Mouse (Mus musculus): ENCODE measurements around the gene Wdfy4.

Wdfy4 gene

DNA sequence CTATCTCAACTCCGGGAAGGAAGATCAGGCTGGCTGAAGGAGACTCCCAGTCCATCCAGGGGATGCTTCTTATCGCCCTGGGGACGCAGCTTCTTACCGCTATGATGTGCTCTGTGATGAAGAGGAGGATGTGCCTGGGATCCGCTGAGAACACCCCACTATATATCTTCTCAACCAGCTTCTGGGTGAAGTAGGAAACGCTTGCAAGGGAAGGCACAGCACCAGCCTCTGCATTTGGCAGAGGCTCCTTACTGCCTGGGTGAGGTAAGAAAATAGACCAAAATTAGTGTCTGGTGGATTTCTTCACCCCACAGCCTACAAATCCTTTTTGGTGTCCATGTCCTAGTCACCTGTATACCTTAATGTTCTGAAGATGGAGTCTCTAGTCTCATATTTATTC, 107.2 kb downstream of the Wdfy4 start:
- no peak for DNase-seq

DNA sequence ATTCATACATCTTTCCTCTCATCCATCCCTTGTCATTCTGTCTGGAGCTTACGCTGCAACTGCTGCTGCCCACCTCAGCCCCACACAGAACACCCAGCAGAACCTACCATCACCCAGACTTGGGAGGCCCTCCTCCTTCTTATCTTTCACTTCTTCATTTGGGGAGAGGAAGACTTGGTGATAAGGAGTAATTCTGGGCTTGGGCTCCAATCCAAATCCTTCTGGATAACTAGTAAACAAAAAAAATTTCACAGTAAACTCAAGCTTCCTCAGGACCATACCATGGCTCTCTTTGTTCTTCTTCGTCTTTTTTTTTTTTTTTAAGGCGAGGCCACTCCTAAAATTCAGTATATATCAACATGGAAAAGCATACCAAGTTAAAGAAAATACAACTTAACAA, 112.0 kb downstream of the Wdfy4 start:
- no peak for DNase-seq

DNA sequence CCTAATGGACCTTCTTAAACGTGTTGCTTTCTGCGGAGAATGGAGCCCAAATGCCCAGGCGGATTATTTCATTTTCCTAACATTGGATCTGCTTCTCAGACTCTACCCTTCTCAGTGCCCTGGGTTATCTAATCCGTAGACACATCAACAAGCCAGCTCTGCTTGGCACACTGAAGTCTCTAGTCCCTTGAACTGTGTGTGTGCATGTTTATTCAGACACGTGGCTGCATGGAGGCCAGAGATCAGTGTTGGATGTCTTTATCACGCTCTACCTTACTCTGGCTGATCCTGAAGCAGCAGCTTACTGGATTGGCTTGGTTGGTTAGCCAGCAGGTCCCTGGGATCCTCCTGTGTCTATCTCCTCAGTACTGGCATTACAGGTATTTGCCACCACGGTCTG, 113.0 kb downstream of the Wdfy4 start:
- no peak for DNase-seq

GRCm38 (mm10) chr14:33067676-33068075, 117.6 kb downstream of the Wdfy4 start:
- no peak for DNase-seq

DNA sequence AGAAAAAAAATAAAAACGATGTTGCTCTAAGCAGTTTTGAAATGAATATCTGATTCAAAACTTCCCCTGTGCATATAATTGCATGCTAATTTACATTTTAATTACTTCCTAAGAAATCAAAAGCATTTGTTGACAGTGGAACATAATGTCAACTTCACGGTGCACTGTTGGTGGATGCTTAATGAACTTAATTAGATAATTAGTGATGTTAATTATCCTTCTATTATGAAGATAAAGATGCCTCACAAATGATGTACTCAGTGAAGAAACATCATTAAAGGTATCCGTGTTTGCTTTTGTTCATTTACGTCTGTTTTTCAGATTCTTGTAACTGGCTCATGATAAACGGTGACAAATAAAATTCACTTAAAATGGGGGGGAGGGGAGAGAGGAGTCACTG, 122.3 kb downstream of the Wdfy4 start:
- DNase-seq, result no peak

GRCm38 (mm10) chr14:33058881-33059660, 126.2 kb downstream of the Wdfy4 start:
- DNase-seq, result no peak

GRCm38 (mm10) chr14:33053441-33053840, 131.9 kb downstream of the Wdfy4 start:
- no peak for DNase-seq

DNA sequence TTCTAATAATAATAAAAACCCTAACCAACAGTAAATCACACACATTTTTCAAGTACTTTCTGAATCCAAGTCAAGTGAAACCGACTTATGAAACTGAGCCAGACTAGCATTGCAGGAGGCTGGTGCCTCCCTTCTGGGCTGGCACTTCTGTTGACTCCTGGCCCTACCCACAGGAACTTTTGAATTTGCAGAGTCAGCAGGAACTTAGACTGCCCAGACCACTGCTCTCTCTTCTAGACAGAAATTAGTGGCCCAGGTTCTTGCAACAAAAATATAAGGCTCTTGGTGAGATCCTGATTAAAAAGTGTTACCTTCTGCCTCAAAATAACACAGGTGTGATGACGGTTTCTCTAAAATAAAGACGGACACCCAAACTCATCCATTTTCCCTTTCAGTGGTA, 140.1 kb downstream of the Wdfy4 start:
- no peak for DNase-seq

GRCm38 (mm10) chr14:33036811-33037210, 148.5 kb downstream of the Wdfy4 start:
- DNase-seq, result no peak

GRCm38 (mm10) chr14:33035386-33035785, 149.9 kb downstream of the Wdfy4 start:
- DNase-seq, result no peak

GRCm38 (mm10) chr14:33033424-33033823, 151.9 kb downstream of the Wdfy4 start:
- no peak for DNase-seq

GRCm38 (mm10) chr14:33030849-33031248, 154.5 kb downstream of the Wdfy4 start:
- DNase-seq, result no peak

GRCm38 (mm10) chr14:33019606-33020005, 165.7 kb downstream of the Wdfy4 start:
- DNase-seq, result no peak

- DNase-seq, result no peak
Measured at GRCm38 (mm10) chr14:33019050-33019449, 166.3 kb downstream of the Wdfy4 start.

- no peak for DNase-seq
Measured at GRCm38 (mm10) chr14:33007638-33008037, 177.7 kb downstream of the Wdfy4 start.

DNA sequence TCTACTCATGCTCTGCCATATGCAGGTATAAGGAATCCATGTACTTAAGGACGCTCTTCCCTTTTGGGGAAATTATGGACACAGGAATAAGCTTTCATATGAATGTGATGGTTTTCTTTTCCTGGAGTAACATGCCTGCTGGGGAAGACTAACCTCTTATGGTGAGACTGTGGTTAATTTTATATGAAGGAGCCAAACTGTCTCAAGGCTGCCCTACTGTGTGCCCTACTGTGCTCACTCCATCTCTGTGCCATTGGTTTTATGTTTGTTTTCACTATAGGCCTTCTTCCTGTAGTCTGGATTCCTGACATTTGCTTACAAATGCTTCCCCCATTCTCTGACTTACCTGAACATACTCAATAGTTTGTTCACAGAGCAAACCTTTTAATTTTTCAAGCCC, 180.2 kb downstream of the Wdfy4 start:
- DNase-seq, result no peak

DNA sequence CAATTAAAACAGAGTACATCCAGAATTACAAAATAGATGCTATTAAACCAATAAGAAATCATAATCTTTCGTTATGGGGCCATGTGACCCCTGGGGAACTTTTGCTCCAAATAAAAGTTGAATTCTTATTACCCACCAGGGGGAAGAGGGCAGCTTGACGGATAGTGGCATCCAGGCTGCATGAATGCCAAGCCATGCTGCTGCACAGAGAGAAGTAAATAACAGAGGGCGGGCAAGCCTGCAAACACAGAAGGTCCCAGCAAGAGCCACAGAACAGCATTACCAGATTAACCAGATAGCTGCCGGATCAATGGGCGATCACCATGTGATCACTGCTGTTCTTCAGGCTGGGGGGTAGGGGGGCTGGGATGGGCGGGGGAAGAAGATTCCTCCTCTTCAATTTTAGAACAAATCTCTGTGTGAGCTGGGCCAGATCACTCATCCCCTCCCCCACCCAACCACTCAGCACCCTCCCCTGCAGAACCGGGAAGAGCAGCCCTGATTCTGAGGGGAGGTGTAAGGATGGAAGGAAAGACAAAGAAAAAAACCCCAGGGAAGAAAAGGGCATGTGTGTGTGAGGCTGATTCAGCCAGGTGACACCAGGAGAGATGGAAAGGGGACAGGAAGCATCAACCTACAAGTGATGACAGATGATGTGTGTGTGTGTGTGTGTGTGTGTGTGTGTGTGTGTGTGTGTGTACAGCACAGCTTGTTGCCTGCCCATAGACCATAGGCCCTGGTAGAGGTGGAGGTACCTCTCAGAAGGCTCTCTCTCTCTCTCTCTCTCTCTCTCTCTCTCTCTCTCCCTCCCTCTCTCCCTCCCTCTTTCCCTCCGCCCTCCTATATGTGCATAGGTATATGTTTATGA, 185.0 kb downstream of the Wdfy4 start:
- DNase-seq, result no peak

GRCm38 (mm10) chr14:32999511-32999910, 185.8 kb downstream of the Wdfy4 start:
- DNase-seq, result no peak

DNA sequence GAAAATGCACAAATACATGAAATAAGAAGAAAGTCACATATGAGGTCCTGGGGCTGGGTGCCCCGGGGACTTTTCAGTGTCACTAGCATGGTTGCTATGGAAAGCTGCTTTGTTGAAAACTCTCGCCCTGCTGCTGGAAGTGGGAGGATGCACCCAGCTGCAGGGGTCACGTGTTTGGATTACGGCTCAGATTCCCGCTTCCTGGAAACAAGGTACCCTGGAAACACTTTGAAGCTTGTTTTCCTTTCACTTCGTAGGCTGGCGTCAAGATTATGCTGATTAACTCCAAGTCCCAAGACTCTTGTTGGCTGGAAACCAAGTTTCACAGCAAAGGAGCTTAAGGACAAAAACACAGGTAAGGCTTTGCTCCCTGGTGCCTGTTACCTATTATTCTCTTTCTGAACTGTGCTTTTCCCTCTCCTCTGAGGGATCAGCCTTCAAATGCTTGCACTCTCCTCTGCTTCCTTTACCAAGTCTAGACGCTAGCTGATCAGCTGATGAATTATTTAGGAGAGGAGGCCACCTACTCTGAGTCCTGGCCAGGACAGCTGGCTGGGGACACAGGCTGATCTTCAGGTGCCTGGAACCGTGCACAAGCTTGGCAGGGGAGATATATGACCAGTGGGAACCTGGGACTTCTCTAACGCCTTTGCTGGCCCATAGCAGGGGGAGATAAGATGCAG, 190.2 kb downstream of the Wdfy4 start:
- DNase-seq, result no peak

DNA sequence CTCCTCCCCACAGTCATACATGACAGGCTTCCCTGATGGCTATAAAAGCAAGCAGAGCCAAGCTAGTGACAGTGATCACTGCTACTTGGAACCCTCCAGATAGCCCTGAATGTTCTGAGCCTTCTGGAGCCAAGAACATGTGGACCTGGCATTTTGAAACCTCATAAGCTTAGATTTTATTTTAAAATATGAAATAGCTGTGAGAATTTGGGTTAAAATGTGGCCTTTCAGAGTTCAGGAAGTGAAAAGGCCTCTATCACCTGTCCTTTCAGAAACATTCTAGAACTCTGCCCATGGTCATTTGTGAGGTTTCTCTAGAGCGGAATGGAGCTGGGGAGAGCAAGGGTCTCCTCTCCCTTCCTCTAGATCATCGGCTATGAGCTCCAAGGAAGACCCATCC, 194.2 kb downstream of the Wdfy4 start, which contains the start of gene Lrrc18:
Gene Lrrc18, plus strand, starts transcription at position 301 of the 400 bp plus-strand sequence.
- DNase-seq, result no peak

GRCm38 (mm10) chr14:32986659-32987058, 198.6 kb downstream of the Wdfy4 start:
- no peak for DNase-seq

- DNase-seq, result no peak
Measured at GRCm38 (mm10) chr14:32984176-32984738, 201.1 kb downstream of the Wdfy4 start.

DNA sequence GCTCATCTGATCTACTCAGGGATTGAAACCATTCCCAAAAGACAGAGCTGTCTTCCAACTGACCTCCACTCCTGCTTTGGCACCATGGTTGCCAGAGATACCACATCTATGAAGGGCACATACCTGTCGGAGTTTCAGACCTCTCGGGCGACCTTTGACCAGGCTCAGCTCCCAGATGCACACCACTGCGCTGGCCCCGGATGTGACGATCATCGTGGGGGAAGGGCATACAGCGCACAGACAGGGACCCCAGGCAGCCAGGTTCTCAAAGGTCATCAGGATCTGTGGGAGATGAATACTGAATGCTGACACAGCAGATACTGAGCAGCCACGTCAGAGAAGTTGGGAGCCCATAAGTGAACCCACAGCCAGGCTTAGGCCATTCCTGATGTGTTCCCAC, 214.6 kb downstream of the Wdfy4 start:
- DNase-seq, result no peak
